Mouse (Mus musculus) embryo, embryonic 11 days (tissue): ENCODE results near the gene Cdc37.
"Not testable (repeated sequence)": the region's sequence is repeated elsewhere in the genome, so short reads cannot be mapped to it uniquely, and the experiment has no call there.

Experiments used
- DNase-seq: peaks from one replicate; pipeline ENCODE4 v3.0.0-alpha.2; 2015

The Cdc37 gene

DNA sequence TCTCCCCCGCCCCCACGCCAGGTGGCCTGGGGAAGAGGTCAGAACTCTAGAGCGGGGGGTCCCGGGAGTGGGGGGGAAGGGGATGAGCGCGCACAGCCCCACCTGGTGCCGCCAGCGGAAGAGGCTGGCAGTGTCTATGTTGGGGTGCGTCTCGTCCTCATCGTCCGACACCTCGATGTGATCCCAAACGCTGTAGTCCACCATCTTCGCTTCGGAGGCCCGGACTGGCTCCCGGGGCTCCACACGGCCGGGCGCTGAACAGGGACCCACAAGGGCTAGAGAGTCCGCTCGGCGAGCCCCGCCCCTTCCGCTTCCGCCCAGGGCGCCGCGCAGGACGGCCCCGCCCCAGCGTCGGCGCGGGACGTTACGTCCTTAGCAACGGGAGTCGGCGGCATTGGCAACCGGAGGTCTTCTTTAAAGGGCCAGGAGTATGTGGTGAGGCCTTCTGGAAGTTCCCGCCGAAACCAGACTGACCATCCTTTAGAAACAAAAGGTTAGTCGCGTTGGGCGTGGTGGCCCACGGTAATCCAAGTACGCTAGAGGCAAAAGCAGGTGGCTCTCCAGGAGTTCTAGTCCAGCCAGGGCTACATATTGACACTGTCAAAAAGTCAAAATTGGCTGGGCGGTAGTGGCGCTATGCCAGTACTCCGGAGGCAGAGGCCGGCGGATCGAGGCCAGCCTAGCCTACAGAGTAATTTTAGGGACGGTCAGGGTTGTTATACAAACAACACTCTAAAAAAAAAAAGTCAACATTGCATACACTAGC, at the start of gene Cdc37:
Gene Cdc37, minus strand, starts transcription at position 329 of the 766 bp plus-strand sequence.
- peak; percentile 99 for DNase-seq

GRCm38 (mm10) chr9:21198960-21199359, 49.2 kb upstream of the Cdc37 start:
- no peak for DNase-seq

DNA sequence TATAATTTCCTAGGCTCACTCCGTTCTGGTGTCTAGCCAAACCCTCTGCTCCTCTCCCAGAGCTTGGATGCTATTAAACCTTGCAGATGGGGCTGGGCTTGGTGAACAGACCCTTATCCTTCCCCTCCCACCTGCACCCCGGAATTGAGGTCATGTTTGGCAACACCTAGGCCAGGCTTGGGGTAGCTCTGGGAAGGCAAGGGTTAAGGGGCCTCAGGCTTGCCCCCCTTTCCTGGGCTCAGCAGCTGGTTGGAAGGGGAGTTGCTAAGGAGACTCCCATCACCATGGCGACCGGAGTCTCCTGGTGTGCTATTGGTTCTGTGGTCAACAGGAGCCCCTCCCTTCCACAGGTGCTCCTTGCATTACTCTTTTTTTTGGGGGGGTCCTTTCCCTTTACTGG, 48.2 kb upstream of the Cdc37 start:
- peak; percentile 82 for DNase-seq

GRCm38 (mm10) chr9:21196521-21197433, 47.0 kb upstream of the Cdc37 start:
- DNase-seq = peak; percentile 32

- not testable (repeated sequence) for DNase-seq
Measured at GRCm38 (mm10) chr9:21195736-21196505, 46.1 kb upstream of the Cdc37 start.

DNA sequence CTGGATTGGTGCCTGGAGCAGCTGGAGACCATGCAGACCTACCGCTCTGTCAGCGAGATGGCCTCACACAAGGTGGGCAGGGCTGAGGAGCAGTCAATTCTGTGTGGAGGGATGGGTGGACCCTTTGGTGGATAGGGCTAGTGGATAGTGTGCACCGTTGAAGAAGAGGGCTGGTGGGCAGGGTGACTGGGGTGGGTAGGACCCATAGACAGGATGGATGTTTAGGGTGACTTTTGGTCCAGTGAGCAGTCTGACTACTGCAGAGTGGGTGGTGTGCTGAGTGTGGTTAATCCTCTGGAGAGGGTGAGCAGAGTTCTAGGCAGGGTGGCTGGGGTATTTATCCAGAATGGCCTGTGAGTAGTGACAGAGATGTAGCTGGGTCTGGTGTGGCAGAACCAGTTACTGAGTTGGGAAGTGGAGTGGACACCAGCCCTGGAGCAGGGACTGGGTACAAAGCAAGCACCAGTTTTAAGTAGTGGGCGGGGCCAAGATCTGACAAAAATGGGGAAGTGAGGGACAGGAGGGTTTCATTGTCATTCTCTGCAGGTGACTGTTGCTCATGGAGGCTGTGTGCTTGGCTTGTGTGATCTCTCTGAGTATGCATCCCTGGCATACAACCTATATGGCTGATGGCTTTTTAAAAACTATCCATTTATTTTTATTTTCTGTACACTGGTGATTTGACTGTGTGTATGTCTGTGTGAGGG, 45.2 kb upstream of the Cdc37 start:
- no peak for DNase-seq

DNA sequence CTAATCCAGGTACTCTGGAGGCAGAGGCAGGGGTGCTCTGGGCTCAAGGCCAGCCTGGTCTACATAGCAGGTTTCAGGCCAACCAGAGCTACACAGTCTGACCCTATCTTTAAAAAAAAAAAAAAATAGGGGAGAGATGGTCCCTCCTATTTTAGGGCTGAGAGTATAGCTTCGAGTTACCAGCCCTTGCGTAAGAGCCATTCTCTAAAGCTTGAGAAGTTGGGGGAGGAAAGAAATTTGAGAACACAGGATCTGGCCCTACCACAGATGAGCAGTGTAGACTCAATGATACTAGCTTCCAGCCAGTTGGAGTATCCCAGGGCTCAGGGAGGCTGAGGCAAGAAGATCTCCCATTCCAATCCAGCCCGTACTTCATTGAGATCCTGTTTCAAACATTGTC, 44.0 kb upstream of the Cdc37 start:
- no peak for DNase-seq

- no peak for DNase-seq
Measured at GRCm38 (mm10) chr9:21190670-21191069, 40.9 kb upstream of the Cdc37 start.

DNA sequence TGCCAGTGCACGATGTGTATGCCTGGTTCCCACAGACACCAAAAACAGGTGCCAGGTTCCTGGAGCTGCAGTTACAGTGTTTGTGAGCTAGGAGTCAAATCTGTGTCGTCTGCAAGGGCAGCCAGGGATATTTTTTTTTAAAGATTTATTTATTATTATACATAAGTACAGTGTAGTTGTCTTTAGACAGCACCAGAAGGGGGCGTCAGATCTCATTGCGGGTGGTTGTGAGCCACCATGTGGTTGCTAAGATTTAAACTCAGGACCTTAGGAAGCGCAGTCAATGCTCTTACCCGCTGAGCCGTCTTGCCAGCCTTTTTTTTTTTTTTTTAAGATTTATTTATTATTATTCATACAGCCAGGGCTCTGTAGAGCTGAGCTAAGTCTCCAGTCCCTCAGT, 40.1 kb upstream of the Cdc37 start:
- peak; percentile 28 for DNase-seq

DNA sequence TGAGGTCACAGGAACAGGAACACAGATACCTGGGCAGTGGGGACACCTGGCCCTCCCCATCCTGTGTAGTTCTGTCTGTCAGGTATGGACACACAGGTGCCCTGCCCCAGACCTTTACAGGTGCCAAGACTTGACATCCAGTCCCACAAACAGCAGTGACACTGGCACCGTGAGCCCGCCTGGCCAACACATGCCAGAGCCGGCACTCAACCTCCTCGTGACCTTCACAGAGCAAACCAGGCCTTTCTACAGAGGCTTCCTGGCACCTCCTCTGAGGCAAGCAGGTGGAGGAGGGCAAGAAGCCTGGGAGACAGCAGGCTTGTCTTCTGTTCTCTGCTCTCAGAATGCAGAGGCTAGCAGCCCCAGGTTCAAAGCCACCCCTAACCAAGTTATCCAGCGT, 35.7 kb upstream of the Cdc37 start:
- no peak for DNase-seq

DNA sequence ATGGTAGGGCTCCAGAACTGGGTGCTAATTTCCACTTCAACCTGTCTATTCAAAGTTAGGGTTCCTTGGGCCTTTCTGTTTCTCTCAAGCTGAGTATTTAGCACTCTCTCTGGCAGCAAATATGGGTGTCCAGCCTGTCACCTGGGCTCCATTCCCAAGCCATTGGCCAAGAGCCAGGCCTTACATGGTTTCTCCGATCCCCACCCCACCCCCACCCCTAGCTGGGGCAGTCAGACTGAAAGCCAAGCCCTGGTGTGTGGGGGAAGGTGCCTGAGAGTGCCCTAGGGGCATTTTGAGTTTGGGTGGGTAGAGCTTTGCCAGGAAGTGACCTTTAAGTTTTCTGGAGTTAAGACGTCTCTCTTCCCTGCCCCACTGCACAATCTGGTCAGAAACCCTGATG, 35.0 kb upstream of the Cdc37 start:
- DNase-seq = no peak

DNA sequence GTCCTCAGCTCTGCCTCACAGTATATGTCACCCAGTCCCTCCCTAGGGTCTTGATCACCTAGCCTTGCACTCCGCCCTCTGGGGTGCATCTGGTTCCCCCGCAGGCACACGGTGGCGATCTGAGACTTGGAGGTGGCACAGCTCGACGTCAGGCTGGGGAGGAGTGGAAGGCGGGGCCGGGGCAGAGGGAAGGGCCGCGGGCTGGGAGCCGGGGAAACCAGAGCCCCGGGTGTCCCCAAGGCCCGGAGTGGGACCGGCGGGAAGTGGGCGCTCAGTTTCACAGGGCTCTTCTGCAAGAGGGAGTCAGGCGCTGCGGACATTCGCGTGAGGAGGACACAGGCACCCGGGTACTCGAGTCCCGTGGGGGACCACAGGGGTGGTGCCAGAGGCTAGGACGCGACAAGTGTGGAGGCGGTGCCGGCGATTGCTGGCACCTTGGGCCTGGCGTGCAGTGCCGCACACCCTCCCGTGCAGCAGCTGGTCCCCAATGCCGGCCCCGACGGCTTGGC, 34.2 kb upstream of the Cdc37 start:
- DNase-seq = peak; percentile 31

DNA sequence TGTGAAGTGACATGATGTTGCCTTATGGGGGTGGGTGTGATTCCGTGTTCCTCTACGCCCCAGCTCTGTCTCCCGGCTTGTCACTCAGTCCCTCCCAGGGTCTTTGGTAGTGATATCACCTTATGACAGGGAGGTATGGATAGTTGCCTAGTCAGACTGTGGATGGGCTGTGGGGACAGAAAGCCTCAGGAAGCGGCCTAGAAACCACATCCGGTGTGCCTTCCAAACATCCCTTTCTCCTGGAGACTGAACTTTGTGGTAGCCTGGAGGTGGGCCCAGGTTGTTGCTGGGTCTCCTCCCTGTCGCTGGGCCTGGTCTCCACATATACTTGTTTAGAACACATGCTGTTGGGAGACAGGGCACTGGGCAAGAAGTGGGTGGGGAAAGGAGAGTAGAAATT, 33.6 kb upstream of the Cdc37 start:
- DNase-seq = no peak

DNA sequence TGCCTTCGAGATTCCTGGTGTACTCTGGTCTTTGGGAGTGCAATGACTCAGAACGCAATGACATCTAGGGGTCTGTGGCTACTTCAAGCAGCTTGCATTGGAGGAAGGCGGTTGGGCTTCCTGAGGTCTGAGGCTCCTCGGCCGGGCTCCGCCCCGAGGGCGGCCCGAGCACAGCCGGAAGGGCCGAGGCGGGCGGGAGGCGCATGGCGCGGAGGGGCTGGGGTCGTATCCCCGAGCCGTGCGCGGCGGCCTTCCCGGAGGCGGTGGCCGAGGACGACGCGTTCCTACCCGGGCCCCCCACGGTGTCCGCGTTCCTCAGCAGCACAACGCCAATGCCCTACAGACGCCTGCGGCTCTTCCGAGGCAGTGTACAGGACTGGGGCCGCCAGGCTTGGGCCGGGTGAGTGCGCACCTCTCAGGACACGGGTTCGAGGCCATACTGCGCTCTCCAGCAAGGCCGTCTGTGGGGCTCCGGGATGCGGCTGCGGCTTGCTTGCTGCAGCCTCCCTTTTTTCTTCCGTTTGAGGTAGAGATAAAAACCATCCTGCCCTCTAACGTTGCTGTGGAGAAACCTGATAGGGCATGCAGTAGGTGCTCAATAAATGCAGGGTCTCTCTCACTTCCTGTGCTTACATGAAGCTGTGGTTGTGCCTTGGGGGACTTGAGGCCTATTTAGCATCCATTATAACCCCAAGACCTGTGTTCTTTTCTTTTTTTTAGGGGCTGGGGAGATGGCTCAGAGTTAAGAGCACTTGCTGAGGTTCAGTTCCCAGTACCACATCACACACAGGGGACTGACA, 31.8 kb upstream of the Cdc37 start:
- peak; percentile 77 for DNase-seq

- DNase-seq = no peak
Measured at GRCm38 (mm10) chr9:21180841-21181240, 31.1 kb upstream of the Cdc37 start.

DNA sequence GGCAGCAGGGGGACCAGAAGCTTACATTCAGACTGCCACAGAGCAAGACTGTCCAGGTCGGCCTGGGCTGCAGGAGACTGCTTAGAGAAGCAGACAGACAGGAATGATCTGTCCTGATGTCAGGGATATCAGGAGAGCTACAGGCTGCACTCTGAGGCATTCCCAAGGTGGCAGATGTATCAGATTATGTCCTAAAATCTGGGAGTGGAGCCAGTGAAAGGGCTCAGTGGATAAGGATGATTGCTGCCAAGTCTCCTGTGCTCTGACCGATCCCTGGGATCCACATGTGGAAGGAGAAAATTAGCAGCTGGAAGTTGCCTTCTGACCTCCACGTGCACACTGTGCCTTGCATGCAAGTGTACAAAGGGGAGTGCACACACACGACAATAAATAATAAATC, 30.6 kb upstream of the Cdc37 start:
- DNase-seq = no peak

GRCm38 (mm10) chr9:21172364-21172763, 22.6 kb upstream of the Cdc37 start:
- no peak for DNase-seq

DNA sequence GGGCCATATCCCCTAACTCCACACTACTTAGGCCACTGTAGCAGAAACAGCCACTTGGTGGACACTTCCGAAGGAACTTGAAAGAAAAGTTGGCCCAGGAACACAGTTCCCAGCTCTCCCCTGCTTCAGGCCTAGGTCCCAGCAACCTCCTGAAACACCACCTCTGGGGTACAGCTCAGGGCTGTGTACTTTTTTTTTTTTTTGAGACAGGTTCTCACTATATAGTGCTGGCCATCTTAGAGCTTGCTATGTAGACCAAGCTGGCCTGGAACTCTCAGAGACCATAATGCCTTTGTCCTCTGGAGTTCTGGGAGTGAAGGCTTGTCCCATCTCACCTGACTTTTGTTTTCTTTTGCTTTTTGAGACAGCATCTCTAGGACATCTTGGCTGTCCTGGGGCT, 19.4 kb upstream of the Cdc37 start:
- no peak for DNase-seq

DNA sequence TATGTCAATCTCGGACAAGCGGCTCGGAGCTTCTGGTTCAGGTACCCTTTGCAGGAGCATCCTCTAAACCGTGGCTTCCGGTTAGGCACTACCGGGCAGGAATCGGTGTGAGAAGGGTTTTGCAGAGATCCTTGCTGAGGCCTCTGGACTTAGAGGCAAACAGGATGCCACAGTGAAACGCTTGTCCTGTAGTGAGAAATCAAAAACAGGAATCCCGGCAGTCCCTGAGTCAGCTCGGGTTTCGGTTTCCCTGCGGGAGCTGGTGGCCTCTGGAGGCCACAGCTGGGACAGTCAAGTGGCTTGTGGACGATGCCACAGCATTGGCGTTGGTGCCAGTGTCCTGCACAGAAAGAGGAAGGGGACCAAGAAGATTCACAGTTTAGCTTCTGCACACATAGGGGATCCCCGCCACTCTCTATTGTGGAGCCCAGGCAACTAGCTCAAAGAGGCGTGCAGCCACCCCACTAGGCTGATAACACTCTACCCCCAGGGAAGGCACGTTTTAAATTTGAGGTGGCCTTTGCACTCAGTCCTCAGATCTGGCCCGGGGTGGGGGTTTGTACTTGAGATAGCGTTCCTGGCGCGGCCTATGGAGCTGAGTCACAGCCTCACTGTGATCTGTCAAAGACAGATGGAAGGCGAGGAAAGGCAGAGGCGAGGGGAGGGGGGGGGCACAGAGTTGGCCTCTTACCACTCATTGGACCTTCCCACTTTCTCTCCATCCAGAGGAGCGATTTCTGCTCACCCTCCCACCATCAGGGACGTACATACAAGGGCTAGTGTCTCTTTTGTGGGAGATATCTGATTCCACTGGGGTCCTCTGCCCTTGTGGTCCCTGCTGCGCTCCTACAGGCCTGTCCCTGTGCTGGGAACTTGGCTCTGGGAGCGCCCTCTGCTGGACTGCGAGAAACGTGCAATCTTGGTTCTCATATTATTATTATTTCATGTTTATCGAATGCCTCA, 18.7 kb upstream of the Cdc37 start:
- DNase-seq = peak; percentile 86
